Mouse (Mus musculus) brown adipose tissue, adult 24 weeks (tissue): ENCODE results near the gene Leng1. TPM values are rescaled to one million over a fixed set of nuclear protein-coding genes. Genes with fewer than 3 reads are reported as not detected.

Experiments used
- H3K27ac ChIP-seq: fragments of 200-500 bp; replicated peaks from 2 replicates; pipeline ENCODE4 v1.5.1; 2012; ENCODE audit warnings: low read depth, mild to moderate bottlenecking, low read length
- H3K4me1 ChIP-seq: fragments of 200-500 bp; 2 replicates; pipeline ENCODE4 v1.6.1; 2012; ENCODE audit warnings: low read length, mixed read lengths; ENCODE audit not compliant: control insufficient read depth, insufficient read depth, insufficient read length
- H3K4me3 ChIP-seq: fragments of 200-500 bp; 2 replicates; pipeline ENCODE4 v1.5.1; 2012; ENCODE audit warnings: low read depth, mild to moderate bottlenecking, low read length, moderate library complexity; ENCODE audit not compliant: insufficient read depth
- polyA plus RNA-seq: library from polyadenylated mRNA; stranded (reverse); fragments of >200 nt; gene quantifications from 2 replicates; pipeline ENCODE4 v1.2.4, GENCODE M21; 2012; ENCODE audit not compliant: missing spikeins, insufficient read depth, insufficient read length

Gene Leng1
- polyA plus RNA-seq, 1 experiment, result 19.4 TPM

DNA sequence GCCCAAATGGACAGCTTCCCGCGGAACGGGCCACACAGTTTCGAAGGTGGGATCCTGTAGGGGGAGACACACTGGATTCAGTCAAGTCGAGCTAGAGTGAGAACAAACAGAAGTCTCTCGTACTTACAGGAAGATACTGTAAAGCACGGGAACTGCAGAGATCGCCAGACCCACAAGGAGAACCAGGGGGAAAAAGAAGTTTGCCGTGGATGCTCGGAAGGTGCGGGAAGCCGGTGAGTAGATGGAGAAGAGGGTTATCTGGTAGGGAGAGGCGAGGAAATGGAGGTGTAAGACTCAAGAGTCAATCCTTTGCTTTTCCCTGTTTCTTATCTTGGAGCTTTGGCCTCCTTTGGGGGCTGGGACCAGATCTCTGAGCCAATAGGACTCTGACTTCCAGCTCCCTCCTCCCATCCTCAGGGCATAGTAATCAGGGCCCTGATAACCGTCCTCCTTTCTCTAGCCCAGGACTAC, 1.3 kb upstream of the Leng1 start:
- H3K27ac ChIP-seq, result no peak overlapping the region
- H3K4me3 ChIP-seq, result peak overlapping the region; percentile 36
- H3K4me1 ChIP-seq, result peaks cover 3% of the 10 kb centered on the region; the same call in 1 of the 2 replicates

DNA sequence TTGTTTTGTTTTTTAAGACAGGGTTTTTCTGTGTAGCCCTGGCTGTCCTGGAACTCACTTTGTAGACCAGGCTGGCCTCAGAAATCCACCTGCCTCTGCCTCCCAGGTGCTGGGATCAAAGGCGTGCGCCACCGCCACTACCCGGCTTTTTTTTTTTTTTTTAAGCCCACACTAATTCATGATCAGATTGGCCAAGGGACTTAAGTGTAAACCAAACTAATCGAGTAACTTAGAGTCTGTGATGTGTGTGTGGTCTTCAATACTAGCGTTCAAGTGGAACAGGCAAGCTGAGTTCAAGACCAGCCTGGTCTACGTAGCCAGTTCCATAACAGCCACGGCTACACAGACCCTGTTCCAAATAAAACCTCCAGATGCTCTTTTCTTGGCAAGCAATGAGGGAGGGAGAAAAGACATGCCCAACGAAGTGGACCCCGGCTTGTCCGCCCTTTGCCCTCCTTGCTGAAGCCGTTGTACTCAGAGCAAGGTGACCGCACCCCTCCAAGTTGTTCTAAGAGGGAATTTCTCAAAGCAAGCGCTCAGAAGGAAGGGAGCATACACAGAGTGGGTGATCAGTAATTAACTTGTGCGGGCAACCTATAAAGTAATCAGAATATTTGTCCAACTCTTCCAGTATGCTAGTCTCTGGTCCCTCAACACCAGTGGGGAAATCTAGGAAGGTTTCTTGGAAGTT, 971 bp downstream of the Leng1 start:
- peak overlapping the region; percentile 70 for H3K27ac ChIP-seq
- H3K4me3 ChIP-seq, result peak overlapping the region; percentile 78
- H3K4me1 ChIP-seq, result peaks cover 3% of the 10 kb centered on the region; the same call in 1 of the 2 replicates

DNA sequence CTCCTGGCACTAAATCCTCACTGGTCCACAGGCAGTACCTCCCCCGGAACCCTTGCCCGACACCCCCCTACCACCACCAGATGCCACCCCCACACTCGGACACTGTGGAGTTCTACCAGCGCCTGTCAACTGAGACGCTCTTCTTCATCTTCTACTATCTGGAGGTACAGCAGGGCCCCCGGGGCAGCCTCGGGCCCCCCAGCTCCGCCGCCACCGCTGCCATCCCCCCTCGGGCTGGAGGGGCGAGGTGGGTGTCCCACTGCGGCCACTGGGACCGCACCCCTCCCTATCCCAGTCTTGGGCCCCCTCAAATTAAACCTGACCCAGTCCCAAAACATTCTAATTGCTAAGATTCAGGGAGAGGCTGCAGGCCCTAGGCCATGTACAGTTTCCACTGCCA, 7.1 kb downstream of the Leng1 start:
- Histone ChIP-seq H3K27ac (no peak overlapping the region), H3K4me1 (no peaks in the 10 kb centered on the region), H3K4me3 (no peak overlapping the region)

DNA sequence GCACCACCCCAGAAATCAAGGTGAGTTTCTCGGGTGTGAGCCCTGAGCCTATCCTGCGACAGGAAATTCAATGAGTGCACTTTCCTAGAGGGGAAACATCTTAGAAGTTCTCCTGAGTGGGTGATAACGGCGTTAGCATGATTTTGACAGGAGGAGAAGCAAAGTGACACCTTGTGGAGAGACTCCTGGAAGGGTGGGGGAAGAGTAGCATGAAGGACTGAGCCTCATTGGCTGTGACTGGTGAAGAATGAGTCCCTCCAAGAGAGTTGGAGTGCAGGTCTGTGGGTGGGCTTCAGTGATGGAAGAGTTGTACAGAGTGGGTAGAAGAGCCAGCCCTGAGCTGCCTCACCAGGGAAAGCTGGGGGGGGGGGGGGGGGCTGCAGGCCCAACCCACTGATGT, 8.7 kb downstream of the Leng1 start:
- H3K27ac ChIP-seq, result no peak overlapping the region
- no peaks in the 10 kb centered on the region for H3K4me1 ChIP-seq
- no peak overlapping the region for H3K4me3 ChIP-seq

DNA sequence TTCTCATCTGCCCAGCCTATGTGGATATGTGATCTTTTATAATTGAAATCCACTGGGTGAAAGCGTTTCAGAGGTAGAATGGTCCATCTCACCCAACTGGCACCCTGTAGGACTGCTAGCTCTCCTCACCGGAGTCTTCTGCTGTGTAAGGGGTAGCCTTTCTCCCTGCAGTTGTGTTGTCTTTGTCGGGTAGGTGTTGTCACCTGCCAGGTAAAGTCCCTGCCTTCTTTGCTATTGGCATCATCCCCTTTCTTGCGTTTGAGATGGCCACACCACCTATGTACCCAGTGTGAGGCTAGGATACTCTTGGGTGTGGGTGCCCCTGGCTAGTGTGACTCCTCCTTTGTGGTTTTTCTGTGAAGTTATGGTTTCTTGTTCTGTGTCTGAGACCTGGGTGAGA, 19.0 kb downstream of the Leng1 start:
- H3K4me3 ChIP-seq, result peak overlapping the region; percentile 94
- H3K27ac ChIP-seq, result no peak overlapping the region
- peaks cover 13% of the 10 kb centered on the region for H3K4me1 ChIP-seq

DNA sequence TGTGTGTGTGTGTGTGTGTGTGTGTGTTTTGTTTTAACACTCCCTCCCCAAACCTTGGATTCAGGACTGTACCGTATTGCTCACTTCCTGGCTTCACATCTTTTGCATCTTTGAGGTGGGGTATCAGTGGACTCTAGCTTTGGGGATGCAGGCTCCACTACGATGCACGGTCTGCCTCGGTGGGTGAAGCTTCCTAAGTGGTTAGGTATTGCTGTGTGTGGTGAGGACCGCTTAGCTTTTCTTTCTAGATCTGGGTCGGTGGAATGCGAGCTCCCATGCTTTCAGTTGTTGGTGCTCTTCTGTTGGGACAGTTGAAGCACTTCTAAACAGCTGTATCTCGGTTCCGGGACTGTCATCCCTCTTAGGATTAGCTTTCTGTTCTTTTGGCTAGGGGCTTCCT, 19.5 kb downstream of the Leng1 start:
- no peak overlapping the region for H3K27ac ChIP-seq

DNA sequence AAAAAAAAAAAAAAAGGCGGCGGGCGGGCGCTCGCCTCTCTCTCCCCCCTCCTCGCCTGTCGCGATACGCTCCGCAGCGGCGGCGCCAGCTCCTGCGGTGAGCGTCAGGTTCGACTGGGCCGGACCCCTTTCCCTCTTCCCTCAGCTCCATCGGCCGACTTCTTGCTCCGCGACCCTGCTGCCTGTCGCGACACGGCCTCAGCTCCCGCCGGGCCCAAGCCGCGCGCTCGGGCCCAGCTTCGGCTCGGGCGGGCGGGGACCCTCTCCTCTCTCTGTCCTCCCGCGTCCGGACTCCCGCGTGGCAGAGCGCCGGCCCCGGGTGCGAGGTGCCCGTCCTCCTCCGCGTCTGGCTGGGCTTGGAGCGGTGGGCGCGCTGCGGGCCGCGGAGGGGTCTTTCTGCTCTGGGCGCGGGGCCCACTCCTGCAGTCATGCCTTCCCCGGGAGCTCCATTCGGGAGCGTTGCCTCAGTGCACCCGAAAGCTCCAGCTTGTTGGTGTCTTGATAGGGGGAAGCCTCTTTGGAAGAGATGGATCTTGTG, 20.1 kb downstream of the Leng1 start:
- Histone ChIP-seq H3K4me3 (peak overlapping the region; percentile 94), H3K27ac (peak overlapping the region; percentile 87), H3K4me1 (peaks cover 13% of the 10 kb centered on the region)

More for the DNA sequence above, 19.5 kb downstream of the Leng1 start:
- Histone ChIP-seq H3K4me3 (peak overlapping the region; percentile 94), H3K4me1 (peaks cover 13% of the 10 kb centered on the region)

DNA sequence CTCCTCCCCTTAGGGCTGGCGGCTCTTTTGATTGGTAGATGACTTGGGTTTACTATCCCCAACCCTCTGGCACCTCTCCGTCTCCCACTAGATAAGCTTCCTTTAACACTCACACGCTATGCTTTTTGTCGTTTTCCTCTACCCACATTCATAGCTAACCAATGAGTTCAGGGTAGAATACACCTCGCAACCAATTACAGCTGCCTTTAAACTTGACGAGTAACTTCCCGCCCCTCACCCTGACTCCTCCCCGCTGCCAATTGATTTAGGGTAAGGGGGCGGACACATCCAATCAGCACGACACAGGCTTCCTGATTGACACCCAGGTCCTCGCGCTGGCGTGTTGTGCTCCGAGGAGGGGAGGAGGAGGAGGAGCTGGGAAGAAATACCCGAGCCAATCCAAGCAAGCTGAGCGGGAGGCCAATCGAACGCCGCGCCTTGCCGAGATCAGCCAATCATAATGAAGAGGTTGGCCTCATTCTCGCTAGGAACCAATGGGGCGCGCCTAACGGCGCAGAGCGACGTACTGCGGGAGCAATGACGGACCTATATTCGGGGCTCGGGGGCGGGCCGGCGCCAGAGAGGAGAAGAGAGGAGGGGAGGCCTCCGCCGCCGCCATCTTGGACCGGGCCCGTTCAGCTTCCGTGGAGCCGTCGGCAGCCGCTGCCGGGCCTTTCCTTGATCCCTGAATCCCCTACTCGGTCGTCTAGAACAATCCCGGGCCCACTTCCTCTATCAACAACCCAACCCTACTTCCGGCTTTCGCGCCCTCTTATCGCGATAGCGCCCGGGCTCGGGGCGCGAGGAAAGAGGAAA, 20.8 kb downstream of the Leng1 start, which contains the start of gene Cnot3:
Cnot3 (plus strand) TSS at position 597 of the 816 bp plus-strand sequence.
- H3K4me1 ChIP-seq, result peaks cover 13% of the 10 kb centered on the region
- peak within 1 kb of the TSS; percentile 94 for H3K4me3 ChIP-seq
- H3K27ac ChIP-seq, result peak within 1 kb of the TSS; percentile 87

DNA sequence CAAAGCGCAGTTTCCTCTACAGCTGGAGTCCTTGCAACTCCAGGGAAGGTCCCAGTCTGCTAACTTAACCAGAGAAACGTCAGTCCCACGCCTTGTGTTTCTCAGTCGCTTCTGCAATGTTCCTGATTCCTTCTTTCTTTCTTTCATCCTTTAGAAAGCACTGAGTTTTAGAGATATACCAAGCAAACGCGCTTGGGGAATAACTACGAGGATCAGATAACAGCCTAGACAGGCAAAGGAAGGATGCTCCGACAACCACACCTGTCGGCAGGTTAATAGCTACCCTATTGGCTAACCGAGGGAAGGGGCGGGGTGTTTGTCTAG, 21.3 kb downstream of the Leng1 start:
- Histone ChIP-seq H3K4me1 (peaks cover 13% of the 10 kb centered on the region), H3K27ac (no peak overlapping the region), H3K4me3 (peak overlapping the region; percentile 53)

DNA sequence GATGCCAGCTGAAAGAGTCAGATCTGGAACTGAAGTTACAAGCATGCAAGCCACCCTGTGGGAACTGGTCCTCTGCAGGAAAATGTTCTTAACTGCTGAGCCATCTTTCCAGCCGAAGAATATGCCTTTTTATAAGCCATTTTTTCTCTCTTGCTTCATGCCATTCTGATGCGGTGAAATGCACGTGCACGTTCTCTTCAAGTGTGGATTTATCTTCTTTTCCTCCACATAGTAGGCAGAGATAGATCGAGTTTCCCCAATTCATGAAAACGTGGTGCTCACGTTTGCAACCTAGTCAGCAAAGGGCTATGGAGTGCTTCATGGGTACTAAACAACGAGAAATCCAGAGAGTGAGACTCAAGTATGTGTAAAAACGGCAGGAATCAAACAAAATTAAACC, 21.8 kb downstream of the Leng1 start:
- Histone ChIP-seq H3K4me1 (peaks cover 13% of the 10 kb centered on the region), H3K4me3 (no peak overlapping the region; the same call in 1 of the 2 replicates), H3K27ac (no peak overlapping the region)

DNA sequence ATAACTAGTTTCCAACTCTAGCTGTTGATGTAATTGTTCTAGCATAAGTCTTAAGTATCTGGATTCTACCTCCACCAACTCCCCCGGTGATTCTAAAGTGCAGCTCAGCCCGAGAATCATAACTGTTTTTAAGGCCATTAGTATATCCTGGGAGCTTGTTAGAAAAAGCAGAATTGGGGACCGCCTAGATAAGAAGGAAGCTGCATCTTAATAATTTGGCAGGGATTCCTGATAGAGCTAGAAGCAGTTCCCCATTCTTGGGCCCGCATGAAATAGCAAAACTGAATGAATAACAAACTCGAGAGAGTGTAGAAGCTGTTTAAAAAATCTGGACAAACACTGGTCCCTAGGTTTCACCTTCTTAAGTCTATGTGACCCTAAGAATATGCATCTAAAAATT, 22.2 kb downstream of the Leng1 start:
- Histone ChIP-seq H3K4me1 (peaks cover 13% of the 10 kb centered on the region), H3K4me3 (no peak overlapping the region), H3K27ac (no peak overlapping the region)

DNA sequence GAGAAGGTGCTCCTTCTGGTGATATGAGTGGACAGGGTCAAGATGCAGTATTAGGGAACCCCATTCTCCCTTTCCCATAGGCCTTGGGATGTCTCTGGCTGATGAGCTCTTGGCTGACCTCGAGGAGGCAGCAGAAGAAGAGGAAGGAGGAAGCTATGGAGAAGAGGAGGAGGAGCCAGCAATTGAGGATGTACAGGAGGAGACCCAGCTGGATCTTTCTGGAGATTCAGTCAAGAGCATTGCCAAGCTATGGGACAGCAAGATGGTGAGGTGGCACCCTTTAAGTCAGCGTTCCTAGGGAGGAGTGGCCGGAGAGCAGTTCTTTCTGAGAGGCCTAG, 35.2 kb downstream of the Leng1 start:
- no peak overlapping the region for H3K27ac ChIP-seq
- H3K4me1 ChIP-seq, result peaks cover 10% of the 10 kb centered on the region
- H3K4me3 ChIP-seq, result peak overlapping the region; percentile 45

DNA sequence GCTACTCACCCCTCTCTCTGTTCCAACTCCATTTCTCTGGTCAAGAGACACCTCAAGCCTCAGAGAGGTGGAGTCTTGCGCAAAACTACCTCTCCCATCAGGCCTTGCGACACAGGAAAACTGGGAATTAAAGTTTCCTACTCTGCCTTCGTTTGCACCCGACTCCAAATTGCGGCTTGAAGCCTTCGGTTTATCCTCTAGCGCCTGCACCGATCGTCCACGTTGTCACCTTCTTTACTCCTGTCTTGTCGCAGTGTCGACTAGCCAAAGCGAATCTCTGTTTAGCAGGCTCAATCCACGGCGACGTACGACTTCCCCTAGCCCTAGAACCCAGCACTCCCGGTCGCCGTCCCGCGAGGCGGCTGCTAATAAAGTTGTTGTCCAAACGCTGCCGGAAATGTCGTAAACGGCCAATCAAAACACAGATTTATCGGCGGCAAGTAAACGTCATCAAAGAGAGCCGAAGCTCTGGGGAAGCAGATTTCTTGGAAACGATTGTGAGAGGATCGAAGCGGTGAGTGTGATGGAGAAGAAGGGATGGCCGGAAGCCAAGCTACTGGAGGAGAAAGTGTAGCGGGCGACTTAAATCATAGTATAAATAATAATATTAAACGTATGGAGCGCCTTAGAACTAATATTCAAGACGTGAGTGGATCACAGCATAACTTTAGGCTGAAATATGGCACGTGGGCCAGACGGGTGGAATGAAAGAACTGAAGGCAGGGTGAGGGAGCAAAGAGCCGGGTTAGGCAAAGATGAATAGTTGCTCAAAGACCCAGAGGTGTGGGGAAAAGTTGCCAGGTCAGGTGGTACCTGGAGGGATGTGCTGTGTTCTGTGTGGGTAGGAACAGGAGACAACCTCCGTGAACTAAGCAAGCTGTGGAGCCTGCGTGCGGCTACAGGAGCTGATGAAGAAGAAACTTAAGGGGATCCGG, 35.8 kb downstream of the Leng1 start, which contains the start of the genes Tfpt and Prpf31:
Tfpt (minus strand) TSS at position 387 of the 935 bp plus-strand sequence.
Prpf31 (plus strand) TSS at position 443 of the 935 bp plus-strand sequence.
- Histone ChIP-seq H3K4me3 (peak within 1 kb of the TSS; percentile 81), H3K27ac (peak within 1 kb of the TSS; percentile 92)

DNA sequence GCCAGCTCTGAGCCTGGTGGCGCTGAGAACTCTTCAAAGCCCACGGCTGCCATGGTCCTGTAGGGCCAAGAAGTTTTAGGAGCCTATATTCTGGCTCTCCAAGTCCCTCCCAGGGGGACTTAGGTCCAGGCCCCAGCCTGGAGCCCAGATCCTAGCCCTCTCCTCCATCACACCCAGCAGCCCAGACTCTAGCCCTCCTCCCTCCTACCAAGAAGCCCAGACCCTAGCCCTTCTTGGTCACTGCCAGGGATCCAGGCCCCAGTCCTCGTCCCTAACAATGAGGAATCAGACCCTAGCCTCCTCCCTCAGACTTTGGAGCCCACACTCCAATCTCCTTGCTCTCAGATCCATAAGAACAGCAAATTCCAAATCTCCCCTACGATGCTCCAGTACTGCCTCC, 36.6 kb downstream of the Leng1 start:
- peaks cover 10% of the 10 kb centered on the region for H3K4me1 ChIP-seq
- peak overlapping the region; percentile 37; the same call in 1 of the 2 replicates for H3K27ac ChIP-seq
- peak overlapping the region; percentile 81 for H3K4me3 ChIP-seq

More for the DNA sequence above, 35.8 kb downstream of the Leng1 start, which contains the start of the genes Tfpt and Prpf31:
- H3K4me1 ChIP-seq, result peaks cover 10% of the 10 kb centered on the region
